Mouse (Mus musculus) neural tube, embryonic 14.5 days (tissue): ENCODE data around the gene Vmn1r82. TPM values are rescaled to one million over a fixed set of nuclear protein-coding genes. Genes with fewer than 3 reads are reported as not detected.

Source experiments
- ATAC-seq: fragments of 200-750 bp; cut with Nextera tagmentation; 2 replicates; pipeline ENCODE4 v1.8.0; 2017; ENCODE audit warnings: low read depth, mild to moderate bottlenecking, moderate TSS enrichment, moderate library complexity
- H3K27ac ChIP-seq: fragments of 300-500 bp; sonication (generic); 2 replicates; pipeline ENCODE4 v1.5.1; 2014; ENCODE audit warnings: low read depth, mild to moderate bottlenecking, control low read depth, low read length, moderate library complexity, mixed read lengths
- H3K27me3 ChIP-seq: fragments of 300-500 bp; sonication (generic); 2 replicates; pipeline ENCODE4 v1.6.1; 2014; ENCODE audit warnings: low read length; ENCODE audit not compliant: control insufficient read depth, insufficient read depth
- H3K36me3 ChIP-seq: fragments of 300-500 bp; sonication (generic); 2 replicates; pipeline ENCODE4 v1.6.1; 2014; ENCODE audit warnings: low read length, mixed read lengths; ENCODE audit not compliant: control insufficient read depth, insufficient read depth
- H3K4me1 ChIP-seq: fragments of 300-500 bp; sonication (generic); 2 replicates; pipeline ENCODE4 v1.6.1; 2014; ENCODE audit warnings: low read length; ENCODE audit not compliant: control insufficient read depth, insufficient read depth
- H3K4me2 ChIP-seq: fragments of 300-500 bp; sonication (generic); 2 replicates; pipeline ENCODE4 v1.6.1; 2014; ENCODE audit warnings: mild to moderate bottlenecking, low read depth, low read length, control low read depth
- H3K4me3 ChIP-seq: fragments of 300-500 bp; sonication (generic); 2 replicates; pipeline ENCODE4 v1.5.1; 2014; ENCODE audit warnings: low read depth, low read length, control low read depth, mixed read lengths
- H3K9ac ChIP-seq: fragments of 300-500 bp; sonication (generic); replicated peaks from 2 replicates; pipeline ENCODE4 v1.6.1; 2014; ENCODE audit warnings: low read depth, mild to moderate bottlenecking, control low read depth, low read length, mixed read lengths
- H3K9me3 ChIP-seq: fragments of 300-500 bp; sonication (generic); 2 replicates; pipeline ENCODE4 v1.6.1; 2016; ENCODE audit warnings: low read length; ENCODE audit not compliant: control insufficient read depth
- WGBS: fragments of 180-500 bp; shearing (Covaris S2); extraction: QIAGEN DNeasy Blood & Tissue Kit; methylation state at CpG from one replicate; pipeline ENCODE4 v1.1.7; 2014; 5-methylcytosine and 5-hydroxymethylcytosine counted together
- polyA plus RNA-seq: library from polyadenylated mRNA; unstranded; fragments of >200 nt; fragmentation: Nextera tagmentation; extraction: Ambion mirVana; gene quantifications from 2 replicates; pipeline ENCODE4 v1.2.1, GENCODE M21; 2014

Gene Vmn1r82
- polyA plus RNA-seq = not detected in 2 replicates

- Histone ChIP-seq H3K9ac (no peak within 1 kb of the TSS), H3K36me3 (no peaks in the 10 kb centered on the region), H3K4me2 (no peak within 1 kb of the TSS), H3K27ac (no peak within 1 kb of the TSS), H3K9me3 (no peaks in the 10 kb centered on the region), H3K27me3 (no peaks in the 10 kb centered on the region), H3K4me1 (no peaks in the 10 kb centered on the region), H3K4me3 (no peak within 1 kb of the TSS)
- no peak for ATAC-seq
- 55% methylated on average over 2 of the region's 2 CpGs for WGBS
Measured at GRCm38 (mm10) chr7:12300130-12300529, at the start of gene Vmn1r82. Gene Vmn1r82 (plus strand): TSS chr7:12300430.

- peaks cover 7% of the 10 kb centered on the region; the same call in 1 of the 2 replicates for H3K9me3 ChIP-seq
- no peak within 1 kb of the TSS for H3K9ac ChIP-seq
- no peak within 1 kb of the TSS for H3K4me3 ChIP-seq
- no peak within 1 kb of the TSS for H3K4me2 ChIP-seq
- 70% methylated on average over 1 of the region's 1 CpGs for WGBS
- H3K4me1 ChIP-seq = no peaks in the 10 kb centered on the region
- H3K27ac ChIP-seq = no peak within 1 kb of the TSS
- no peaks in the 10 kb centered on the region for H3K27me3 ChIP-seq
- no peak for ATAC-seq
- H3K36me3 ChIP-seq = no peaks in the 10 kb centered on the region
Measured at GRCm38 (mm10) chr7:12268169-12268568, 32.1 kb upstream of the Vmn1r82 start, which contains the start of gene Vmn1r81. Gene Vmn1r81 (minus strand): TSS chr7:12268269.

GRCm38 (mm10) chr7:12329381-12329780 is 29.2 kb downstream of the Vmn1r82 start, which contains the start of gene Vmn1r83:
Gene Vmn1r83 (minus strand): TSS chr7:12329481.
- H3K9ac ChIP-seq = no peak within 1 kb of the TSS
- no peak within 1 kb of the TSS for H3K4me3 ChIP-seq
- WGBS = 90% methylated on average over 2 of the region's 2 CpGs
- H3K27ac ChIP-seq = no peak within 1 kb of the TSS
- no peak for ATAC-seq
- H3K36me3 ChIP-seq = no peaks in the 10 kb centered on the region
- H3K9me3 ChIP-seq = peaks cover 8% of the 10 kb centered on the region; the same call in 1 of the 2 replicates
- H3K4me2 ChIP-seq = no peak within 1 kb of the TSS
- no peaks in the 10 kb centered on the region for H3K27me3 ChIP-seq
- no peaks in the 10 kb centered on the region for H3K4me1 ChIP-seq

Other genes starting within 250 kb of the Vmn1r82 start
- gene Vmn1r78, start 150.2 kb upstream of the Vmn1r82 start, polyA plus RNA-seq = not detected in 2 replicates
- not detected in 2 replicates for gene Vmn1r79, start 129.2 kb upstream of the Vmn1r82 start, polyA plus RNA-seq
- gene Vmn1r80, start 111.1 kb upstream of the Vmn1r82 start, polyA plus RNA-seq = not detected in 2 replicates
- 0.01 TPM in 1 of 2 replicates, not detected in the other for gene Vmn1r81, start 32.2 kb upstream of the Vmn1r82 start, polyA plus RNA-seq
- gene Vmn1r83, start 29.1 kb downstream of the Vmn1r82 start, polyA plus RNA-seq = not detected in 2 replicates
- not detected in 2 replicates for gene Vmn1r84, start 68.8 kb downstream of the Vmn1r82 start, polyA plus RNA-seq
- 12.0 and 12.9 TPM in 2 replicates for gene Zfp551, start 122.3 kb downstream of the Vmn1r82 start, polyA plus RNA-seq
- gene Zfp606, start 177.9 kb downstream of the Vmn1r82 start, polyA plus RNA-seq = 44.7 and 50.7 TPM in 2 replicates
- gene 2900092C05Rik, start 212.1 kb downstream of the Vmn1r82 start, polyA plus RNA-seq = not detected in 2 replicates